Mouse (Mus musculus): ENCODE data around the gene Rnf145.

Rnf145 gene

GRCm38 (mm10) chr11:44534999-44535750 is 16.4 kb downstream of the Rnf145 start:
- no peak for DNase-seq (ENCODE audit: low spot score in 2 of 2)

- no peak for DNase-seq (ENCODE audit: low spot score in 2 of 2)
Measured at GRCm38 (mm10) chr11:44537403-44537802, 18.6 kb downstream of the Rnf145 start.

GRCm38 (mm10) chr11:44538101-44538500 is 19.3 kb downstream of the Rnf145 start:
- DNase-seq (ENCODE audit: low spot score in 2 of 2): no peak

GRCm38 (mm10) chr11:44538501-44539290 is 19.9 kb downstream of the Rnf145 start:
- no peak for DNase-seq (ENCODE audit: low spot score in 2 of 2)

- DNase-seq (ENCODE audit: low spot score in 2 of 2): no peak
Measured at GRCm38 (mm10) chr11:44539291-44539930, 20.6 kb downstream of the Rnf145 start.

GRCm38 (mm10) chr11:44540243-44540642 is 21.5 kb downstream of the Rnf145 start:
- DNase-seq (ENCODE audit: low spot score in 2 of 2): no peak

GRCm38 (mm10) chr11:44541280-44541679 is 22.5 kb downstream of the Rnf145 start:
- DNase-seq (ENCODE audit: low spot score in 2 of 2): no peak

- DNase-seq (ENCODE audit: low spot score in 2 of 2): no peak
Measured at GRCm38 (mm10) chr11:44541813-44542212, 23.0 kb downstream of the Rnf145 start.

- DNase-seq (ENCODE audit: low spot score in 2 of 2): no peak
Measured at GRCm38 (mm10) chr11:44543593-44543992, 24.8 kb downstream of the Rnf145 start.

- no peak for DNase-seq (ENCODE audit: low spot score in 2 of 2)
Measured at GRCm38 (mm10) chr11:44543996-44544395, 25.2 kb downstream of the Rnf145 start.

- no peak for DNase-seq (ENCODE audit: low spot score in 2 of 2)
Measured at GRCm38 (mm10) chr11:44545181-44545580, 26.4 kb downstream of the Rnf145 start.

- no peak for DNase-seq (ENCODE audit: low spot score in 2 of 2)
Measured at GRCm38 (mm10) chr11:44546250-44546649, 27.5 kb downstream of the Rnf145 start.

- DNase-seq (ENCODE audit: low spot score in 2 of 2): peak; percentile 55 to 58
Measured at GRCm38 (mm10) chr11:44547651-44548196, 29.0 kb downstream of the Rnf145 start.

GRCm38 (mm10) chr11:44548816-44549215 is 30.1 kb downstream of the Rnf145 start:
- DNase-seq (ENCODE audit: low spot score in 2 of 2): peak in 1 of 2 experiments; percentile 14

- peak in 1 of 2 experiments; percentile 9 for DNase-seq (ENCODE audit: low spot score in 2 of 2)
Measured at GRCm38 (mm10) chr11:44549511-44550278, 30.9 kb downstream of the Rnf145 start.

- no peak for DNase-seq (ENCODE audit: low spot score in 2 of 2)
Measured at GRCm38 (mm10) chr11:44550996-44551395, 32.2 kb downstream of the Rnf145 start.

GRCm38 (mm10) chr11:44554339-44554738 is 35.6 kb downstream of the Rnf145 start:
- no peak for DNase-seq (ENCODE audit: low spot score in 2 of 2)

- no peak for DNase-seq (ENCODE audit: low spot score in 2 of 2)
Measured at GRCm38 (mm10) chr11:44558521-44558920, 39.8 kb downstream of the Rnf145 start.

GRCm38 (mm10) chr11:44559466-44559865 is 40.7 kb downstream of the Rnf145 start:
- no peak for DNase-seq (ENCODE audit: low spot score in 2 of 2)

GRCm38 (mm10) chr11:44560396-44560795 is 41.6 kb downstream of the Rnf145 start:
- DNase-seq (ENCODE audit: low spot score in 2 of 2): no peak

- no peak for DNase-seq (ENCODE audit: low spot score in 2 of 2)
Measured at GRCm38 (mm10) chr11:44561476-44562015, 42.8 kb downstream of the Rnf145 start.
